Mouse (Mus musculus) layer of hippocampus, adult 2 months (tissue): ENCODE data around the gene Soat2. TPM values are rescaled to one million over a fixed set of nuclear protein-coding genes. Genes with fewer than 3 reads are reported as not detected.

ENCODE experiments used
- DNase-seq, 2 experiments: peaks; one replicate each; pipeline ENCODE4 v3.0.0; 2022; ENCODE audit warnings: low spot score in 2 of 2
- H3K27ac ChIP-seq: fragments of 200-600 bp; 2 replicates; pipeline ENCODE4 v1.8.1; 2022
- H3K4me3 ChIP-seq: fragments of 200-600 bp; 2 replicates; pipeline ENCODE4 v1.8.1; 2022; ENCODE audit warnings: mild to moderate bottlenecking
- CTCF ChIP-seq: fragments of 200-600 bp; conservative IDR thresholded peaks from 2 replicates; pipeline ENCODE4 v1.8.1; 2022; ENCODE audit warnings: antibody characterized with exemption, mild to moderate bottlenecking, moderate library complexity
- total RNA-seq, 2 experiments: library from RNA; stranded (reverse); gene quantifications; 2 replicates each; pipeline ENCODE4 v1.2.3; 2021

Gene Soat2
- total RNA-seq, 2 experiments from 2014 or later = not detected

GRCm38 (mm10) chr15:102191699-102192098 is 41.4 kb downstream of the Soat2 start:
- Histone ChIP-seq H3K27ac (no peak overlapping the region), H3K4me3 (no peak overlapping the region)
- no peak for DNase-seq
- TF ChIP-seq CTCF = no peak

- DNase-seq = no peak
- TF ChIP-seq CTCF = no peak
Measured at GRCm38 (mm10) chr15:102192271-102192812, 42.0 kb downstream of the Soat2 start.

GRCm38 (mm10) chr15:102192820-102193386 is 42.6 kb downstream of the Soat2 start:
- H3K27ac ChIP-seq = no peak overlapping the region; the same call in 1 of the 2 replicates
- DNase-seq = no peak

More at GRCm38 (mm10) chr15:102192271-102192812, 42.0 kb downstream of the Soat2 start:
- Histone ChIP-seq H3K27ac (no peak overlapping the region; the same call in 1 of the 2 replicates), H3K4me3 (no peak overlapping the region)

GRCm38 (mm10) chr15:102193652-102194051 is 43.3 kb downstream of the Soat2 start:
- Histone ChIP-seq H3K4me3 (no peak overlapping the region), H3K27ac (no peak overlapping the region)
- no peak for DNase-seq
- no peak for TF ChIP-seq CTCF

More at GRCm38 (mm10) chr15:102192820-102193386, 42.6 kb downstream of the Soat2 start:
- TF ChIP-seq CTCF = no peak
- no peak overlapping the region for H3K4me3 ChIP-seq

- Histone ChIP-seq H3K4me3 (no peak overlapping the region), H3K27ac (no peak overlapping the region)
- no peak for TF ChIP-seq CTCF
- no peak for DNase-seq
Measured at GRCm38 (mm10) chr15:102194439-102194838, 44.1 kb downstream of the Soat2 start.

GRCm38 (mm10) chr15:102195373-102195772 is 45.0 kb downstream of the Soat2 start:
- DNase-seq = no peak
- TF ChIP-seq CTCF = no peak
- H3K4me3 ChIP-seq = no peak overlapping the region
- H3K27ac ChIP-seq = no peak overlapping the region

- no peak for TF ChIP-seq CTCF
- no peak for DNase-seq
- Histone ChIP-seq H3K4me3 (no peak overlapping the region), H3K27ac (no peak overlapping the region)
Measured at GRCm38 (mm10) chr15:102198841-102199240, 48.5 kb downstream of the Soat2 start.

GRCm38 (mm10) chr15:102202971-102203834 is 52.9 kb downstream of the Soat2 start, which contains the start of gene Zfp740:
Zfp740 (plus strand) TSS chr15:102203249.
- peak; percentile 95 to 97 for DNase-seq
- Histone ChIP-seq H3K4me3 (peak within 1 kb of the TSS; percentile 82), H3K27ac (peak within 1 kb of the TSS; percentile 99)
- TF ChIP-seq CTCF = 0 out of 2 replicates have a peak, but pooled peaks have one; percentile 3

GRCm38 (mm10) chr15:102203835-102204381 is 53.6 kb downstream of the Soat2 start:
- DNase-seq = peak; percentile 53 to 65
- H3K27ac ChIP-seq = peak overlapping the region; percentile 99
- peak overlapping the region; percentile 82 for H3K4me3 ChIP-seq
- no peak; the same call in 1 of the 2 replicates for TF ChIP-seq CTCF

GRCm38 (mm10) chr15:102204674-102205505 is 54.6 kb downstream of the Soat2 start, which contains the start of gene Csad:
Csad (minus strand) TSS chr15:102204724.
- Histone ChIP-seq H3K4me3 (peak within 1 kb of the TSS; percentile 82), H3K27ac (peak within 1 kb of the TSS; percentile 99)
- no peak for DNase-seq
- 0 out of 2 replicates have a peak, but pooled peaks have one; percentile 10 for TF ChIP-seq CTCF

GRCm38 (mm10) chr15:102205779-102206178 is 55.5 kb downstream of the Soat2 start:
- TF ChIP-seq CTCF = no peak
- peak in 1 of 2 experiments; percentile 32 for DNase-seq
- peak overlapping the region; percentile 82 for H3K4me3 ChIP-seq

GRCm38 (mm10) chr15:102207351-102207750 is 57.0 kb downstream of the Soat2 start:
- no peak overlapping the region for H3K4me3 ChIP-seq
- H3K27ac ChIP-seq = peak overlapping the region; percentile 23; the same call in 1 of the 2 replicates
- TF ChIP-seq CTCF = no peak
- DNase-seq = no peak

More at GRCm38 (mm10) chr15:102205779-102206178, 55.5 kb downstream of the Soat2 start:
- peak overlapping the region; percentile 95; the same call in 1 of the 2 replicates for H3K27ac ChIP-seq
